Mouse (Mus musculus) kidney, adult 2 months (tissue): ENCODE results near the gene Mien1.

ENCODE experiments used
- CTCF ChIP-seq: fragments of 200-500 bp; conservative IDR thresholded peaks from 2 replicates; pipeline ENCODE4 v1.5.1; 2011; ENCODE audit warnings: low read depth, mild to moderate bottlenecking, control low read depth, low read length, moderate library complexity, mixed read lengths; ENCODE audit not compliant: insufficient read depth, insufficient read length
- POLR2A ChIP-seq: fragments of 200-500 bp; IDR thresholded peaks from one replicate; pipeline ENCODE4 v1.6.1; 2011; ENCODE audit warnings: low read depth, low read length, control low read depth

DNA sequence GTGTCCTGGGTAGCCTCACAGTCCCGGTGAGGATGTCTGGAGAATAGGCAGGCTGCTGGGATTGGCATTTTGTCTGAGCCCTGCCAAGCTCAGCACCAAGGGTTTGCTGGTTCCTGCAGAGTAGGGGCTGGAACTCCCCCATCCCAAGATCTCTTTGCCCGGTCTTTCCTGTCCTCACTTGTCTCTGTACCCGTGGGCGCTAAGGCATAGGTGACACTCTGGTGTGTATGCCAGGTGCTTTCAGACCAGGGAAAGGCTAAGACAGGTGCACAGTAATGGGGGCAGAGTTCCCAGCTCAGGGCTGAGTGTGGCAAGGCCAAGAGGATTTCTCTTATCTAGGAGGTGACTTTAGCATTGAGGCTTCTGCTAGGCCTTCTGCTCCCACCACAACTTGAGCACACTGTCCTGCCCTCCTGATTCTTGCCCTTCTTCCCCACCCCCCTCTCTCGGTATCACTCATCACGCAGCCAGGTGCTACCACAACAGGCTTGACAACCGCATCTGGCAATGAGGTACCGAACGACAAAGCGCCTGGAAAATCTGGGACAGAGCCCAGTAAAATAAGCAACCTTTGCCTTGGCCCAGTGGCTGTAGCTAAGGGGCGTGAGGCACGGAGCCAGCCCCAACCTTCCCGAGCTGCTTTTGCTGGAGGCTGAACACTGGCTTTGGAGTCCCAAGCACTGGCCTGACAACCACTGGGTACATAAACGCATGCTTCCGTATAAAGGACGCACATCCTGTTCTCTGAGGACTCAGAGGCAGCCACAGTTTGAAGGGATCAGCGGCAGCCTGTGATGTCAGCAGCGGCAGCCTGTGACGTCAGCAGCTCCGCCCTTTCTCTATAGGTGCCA lies 11.4 kb upstream of the Mien1 start:
- TF ChIP-seq CTCF (no peak), POLR2A (no peak)
